Mouse (Mus musculus) ES-Bruce4 (cell line): ENCODE results near the gene Astn2. TPM values are rescaled to one million over a fixed set of nuclear protein-coding genes. Genes with fewer than 3 reads are reported as not detected.

Experiments used
- H3K27ac ChIP-seq: 2 replicates; pipeline ENCODE4 v1.5.1; 2012; ENCODE audit warnings: low read length, inconsistent platforms; ENCODE audit not compliant: insufficient read depth
- H3K27me3 ChIP-seq: 2 replicates; pipeline ENCODE4 v1.6.1; 2012; ENCODE audit warnings: mild to moderate bottlenecking, low read length, inconsistent platforms; ENCODE audit not compliant: control insufficient read depth, poor library complexity, insufficient read depth, severe bottlenecking
- H3K36me3 ChIP-seq: 2 replicates; pipeline ENCODE4 v1.6.1; 2012; ENCODE audit warnings: inconsistent platforms, mild to moderate bottlenecking, low read length, moderate library complexity; ENCODE audit not compliant: control insufficient read depth, poor library complexity, insufficient read depth, severe bottlenecking
- H3K4me1 ChIP-seq: one replicate; pipeline ENCODE4 v1.8.1; 2011; ENCODE audit warnings: low read length; ENCODE audit not compliant: control insufficient read depth, insufficient read depth
- H3K4me3 ChIP-seq: 2 replicates; pipeline ENCODE4 v1.5.1; 2011; ENCODE audit warnings: low read depth, mild to moderate bottlenecking, low read length
- H3K9ac ChIP-seq: 2 replicates; pipeline ENCODE4 v1.6.1; 2012; ENCODE audit warnings: low read depth, mild to moderate bottlenecking, inconsistent platforms; ENCODE audit not compliant: poor library complexity, severe bottlenecking
- H3K9me3 ChIP-seq: replicated peaks from 2 replicates; pipeline ENCODE4 v1.6.1; 2012; ENCODE audit warnings: mild to moderate bottlenecking, low read length, inconsistent platforms; ENCODE audit not compliant: control insufficient read depth, poor library complexity, insufficient read depth, severe bottlenecking
- CTCF ChIP-seq: IDR thresholded peaks from one replicate; pipeline ENCODE4 v1.8.1; 2011; ENCODE audit warnings: low read depth, low read length
- EP300 ChIP-seq: IDR thresholded peaks from 2 replicates; pipeline ENCODE4 v1.6.1; 2011; ENCODE audit warnings: low read depth, low read length; ENCODE audit not compliant: insufficient read depth
- POLR2A ChIP-seq: IDR thresholded peaks from one replicate; pipeline ENCODE4 v1.8.1; 2011; ENCODE audit warnings: low read length; ENCODE audit not compliant: insufficient read depth
- polyA plus RNA-seq: library from polyadenylated mRNA; stranded (reverse); fragments of >200 nt; gene quantifications from 2 replicates; pipeline ENCODE4 v1.2.4, GENCODE M21; 2011; ENCODE audit warnings: low read depth; ENCODE audit not compliant: missing spikeins, insufficient read depth, insufficient read length

Gene Astn2
- polyA plus RNA-seq, 1 experiment: not detected

DNA sequence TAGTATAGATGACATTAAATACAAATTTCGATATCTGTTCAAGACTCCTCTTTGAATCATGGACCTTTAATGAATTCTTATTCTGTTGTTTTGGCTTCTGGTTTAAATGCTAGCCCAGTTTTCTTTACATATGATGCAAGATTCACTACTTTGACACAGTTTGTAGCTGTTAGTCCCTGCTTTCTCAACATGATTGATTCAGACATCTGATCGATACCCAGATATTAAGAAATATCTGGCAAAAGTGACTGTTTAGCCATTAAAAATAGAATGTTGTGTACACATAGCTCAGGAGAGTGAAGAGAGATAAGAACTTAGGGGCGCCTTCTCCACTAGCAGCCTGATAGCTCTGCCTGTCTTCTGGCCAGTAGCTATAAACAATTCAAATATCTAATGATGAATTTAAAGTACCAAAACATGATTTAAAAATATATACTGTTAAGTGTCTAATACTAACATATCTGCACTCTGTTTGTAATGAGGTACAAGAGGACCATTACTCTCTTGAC, 457.2 kb downstream of the Astn2 start:
- H3K36me3 ChIP-seq: no peaks in the 10 kb centered on the region
- TF ChIP-seq POLR2A (no peak), EP300 (no peak), CTCF (no peak)

GRCm38 (mm10) chr4:65946021-65946420, 458.4 kb downstream of the Astn2 start:
- Histone ChIP-seq H3K9ac (no peak overlapping the region), H3K27me3 (no peaks in the 10 kb centered on the region), H3K4me3 (no peak overlapping the region), H3K27ac (no peak overlapping the region), H3K4me1 (no peaks in the 10 kb centered on the region), H3K36me3 (no peaks in the 10 kb centered on the region), H3K9me3 (no peaks in the 10 kb centered on the region)
- TF ChIP-seq POLR2A (no peak), EP300 (no peak), CTCF (no peak)

More for the DNA sequence above, 457.2 kb downstream of the Astn2 start:
- Histone ChIP-seq H3K4me3 (no peak overlapping the region), H3K9ac (no peak overlapping the region), H3K9me3 (no peaks in the 10 kb centered on the region), H3K27ac (no peak overlapping the region), H3K4me1 (no peaks in the 10 kb centered on the region), H3K27me3 (no peaks in the 10 kb centered on the region)

DNA sequence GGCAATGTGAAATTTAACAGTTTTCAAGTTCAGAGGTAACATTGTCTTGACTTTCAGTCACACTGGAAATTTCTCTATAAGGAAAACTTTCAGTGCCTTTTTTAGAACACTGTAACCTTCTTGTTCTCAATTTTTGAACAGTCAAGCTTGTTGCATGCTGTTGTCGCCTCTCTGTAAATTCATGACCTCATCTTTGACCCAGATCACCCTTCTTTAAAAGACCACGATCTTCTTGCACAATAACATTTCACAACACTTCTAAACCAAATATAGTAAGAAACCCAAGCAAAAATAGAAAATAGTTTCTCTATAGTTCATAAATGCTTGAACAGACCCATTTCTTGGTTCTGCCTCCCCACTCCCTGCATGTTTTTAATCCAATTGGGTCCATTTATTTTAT, 473.5 kb downstream of the Astn2 start:
- H3K4me1 ChIP-seq: no peaks in the 10 kb centered on the region
- no peak overlapping the region for H3K4me3 ChIP-seq
- H3K27ac ChIP-seq: no peak overlapping the region
- no peak overlapping the region for H3K9ac ChIP-seq
- no peaks in the 10 kb centered on the region for H3K36me3 ChIP-seq
- no peaks in the 10 kb centered on the region for H3K9me3 ChIP-seq
- TF ChIP-seq CTCF (no peak), POLR2A (no peak), EP300 (no peak)
- H3K27me3 ChIP-seq: no peaks in the 10 kb centered on the region; the same call in 1 of the 2 replicates

GRCm38 (mm10) chr4:65920294-65920693, 484.1 kb downstream of the Astn2 start:
- TF ChIP-seq POLR2A: no peak
- TF ChIP-seq EP300: no peak
- no peak for TF ChIP-seq CTCF
- no peaks in the 10 kb centered on the region for H3K9me3 ChIP-seq
- no peaks in the 10 kb centered on the region for H3K27me3 ChIP-seq
- no peak overlapping the region for H3K9ac ChIP-seq
- H3K27ac ChIP-seq: no peak overlapping the region
- no peak overlapping the region for H3K4me3 ChIP-seq
- no peaks in the 10 kb centered on the region for H3K4me1 ChIP-seq
- H3K36me3 ChIP-seq: no peaks in the 10 kb centered on the region

DNA sequence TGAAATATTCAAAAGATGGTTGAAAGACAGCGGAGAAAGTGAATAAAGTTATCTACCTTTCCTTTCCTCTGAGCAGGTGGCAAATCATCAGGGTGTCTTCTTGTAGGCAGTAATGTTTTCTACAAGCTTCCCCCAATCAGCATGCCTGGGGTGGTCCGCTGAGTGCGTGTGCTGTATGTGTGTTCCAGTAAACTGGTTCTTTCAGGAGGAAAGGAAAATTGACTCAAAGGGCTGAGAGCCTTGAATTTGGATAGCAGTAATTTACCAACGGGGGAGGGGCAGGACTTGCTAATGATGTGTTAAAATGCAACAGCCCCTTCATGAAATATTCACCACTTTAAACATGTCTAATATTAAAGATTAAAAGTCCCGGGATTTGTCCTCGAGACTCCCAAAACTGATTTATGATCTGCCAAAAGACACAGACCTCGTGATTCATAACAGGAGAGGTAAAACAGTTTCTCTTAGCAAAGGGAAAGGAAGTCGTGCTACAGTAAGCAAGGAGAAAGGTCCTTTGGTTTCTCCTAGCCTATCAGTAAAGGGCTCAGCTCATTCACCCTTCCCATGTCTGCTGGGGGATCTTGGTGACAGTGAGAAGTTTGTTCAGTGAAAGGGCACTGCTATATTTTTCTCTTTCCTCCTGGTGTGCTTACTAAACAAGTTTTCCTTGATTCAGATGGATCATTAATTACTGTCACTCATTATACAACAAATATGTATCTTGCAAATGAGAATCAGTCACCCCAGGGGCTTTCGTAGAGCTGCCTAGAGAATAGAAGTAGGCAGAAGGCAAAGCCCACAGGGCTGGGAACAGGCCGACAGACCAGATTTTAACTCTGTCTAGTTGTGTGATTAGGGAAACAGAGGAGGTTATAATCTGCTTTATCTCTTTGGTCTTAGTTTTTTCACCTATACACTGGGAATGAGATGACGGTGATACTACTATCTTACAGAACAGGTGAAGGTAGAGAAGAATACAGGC, 488.1 kb downstream of the Astn2 start:
- Histone ChIP-seq H3K27me3 (no peaks in the 10 kb centered on the region), H3K9me3 (no peaks in the 10 kb centered on the region), H3K4me1 (no peaks in the 10 kb centered on the region), H3K4me3 (no peak overlapping the region), H3K9ac (no peak overlapping the region), H3K27ac (no peak overlapping the region), H3K36me3 (no peaks in the 10 kb centered on the region)
- TF ChIP-seq EP300: no peak
- no peak for TF ChIP-seq CTCF
- TF ChIP-seq POLR2A: no peak
